Mouse (Mus musculus) embryonic fibroblast, embryonic 13.5 days (primary cell): ENCODE data around the gene Zkscan6. TPM values are rescaled to one million over a fixed set of nuclear protein-coding genes. Genes with fewer than 3 reads are reported as not detected.
A peak's percentile ranks its signal among the peaks of the same experiment; 100 is the strongest.

Source experiments
- H3K27ac ChIP-seq: 2 replicates; pipeline ENCODE4 v1.5.1; 2012; ENCODE audit warnings: low read length, control low read depth, inconsistent platforms; ENCODE audit not compliant: insufficient read depth
- H3K4me1 ChIP-seq: 2 replicates; pipeline ENCODE4 v1.6.1; 2011; ENCODE audit warnings: low read length; ENCODE audit not compliant: control insufficient read depth, insufficient read depth
- H3K4me3 ChIP-seq: 2 replicates; pipeline ENCODE4 v1.5.1; 2011; ENCODE audit warnings: mild to moderate bottlenecking, control low read depth, low read length; ENCODE audit not compliant: insufficient read depth
- CTCF ChIP-seq: IDR thresholded peaks from 2 replicates; pipeline ENCODE4 v1.5.1; 2011; ENCODE audit warnings: mild to moderate bottlenecking, control low read depth, low read length, moderate library complexity, borderline replicate concordance; ENCODE audit not compliant: insufficient read depth
- POLR2A ChIP-seq: IDR thresholded peaks from 2 replicates; pipeline ENCODE4 v1.6.1; 2011; ENCODE audit warnings: low read depth, mild to moderate bottlenecking, control low read depth, low read length, moderate library complexity
- polyA plus RNA-seq: library from polyadenylated mRNA; stranded (reverse); fragments of >200 nt; gene quantifications from 2 replicates; pipeline ENCODE4 v1.2.4, GENCODE M21; 2011; ENCODE audit warnings: low read depth; ENCODE audit not compliant: missing spikeins, insufficient read length

The Zkscan6 gene
- polyA plus RNA-seq, 1 experiment = 9.1 TPM

- Histone ChIP-seq H3K27ac (no peak overlapping the region), H3K4me3 (peak overlapping the region; percentile 69), H3K4me1 (peaks cover 3% of the 10 kb centered on the region; the same call in 1 of the 2 replicates)
- TF ChIP-seq POLR2A = no peak
- no peak for TF ChIP-seq CTCF
Measured at GRCm38 (mm10) chr11:65807601-65808000, 626 bp downstream of the Zkscan6 start.

- no peak overlapping the region for H3K4me3 ChIP-seq
- no peak overlapping the region for H3K27ac ChIP-seq
- H3K4me1 ChIP-seq = peaks cover 3% of the 10 kb centered on the region; the same call in 1 of the 2 replicates
- TF ChIP-seq POLR2A = no peak
- TF ChIP-seq CTCF = no peak
Measured at GRCm38 (mm10) chr11:65812088-65812487, 5.1 kb downstream of the Zkscan6 start.

- Histone ChIP-seq H3K4me1 (peaks cover 6% of the 10 kb centered on the region), H3K27ac (no peak overlapping the region), H3K4me3 (no peak overlapping the region)
- TF ChIP-seq POLR2A = no peak
- TF ChIP-seq CTCF = no peak
Measured at GRCm38 (mm10) chr11:65814381-65814780, 7.4 kb downstream of the Zkscan6 start.

GRCm38 (mm10) chr11:65816237-65816636, 9.3 kb downstream of the Zkscan6 start:
- Histone ChIP-seq H3K4me3 (no peak overlapping the region), H3K4me1 (peaks cover 6% of the 10 kb centered on the region), H3K27ac (no peak overlapping the region)
- TF ChIP-seq POLR2A = no peak
- TF ChIP-seq CTCF = no peak

- no peak overlapping the region for H3K4me3 ChIP-seq
- TF ChIP-seq CTCF = no peak
- no peak for TF ChIP-seq POLR2A
- H3K27ac ChIP-seq = no peak overlapping the region
- H3K4me1 ChIP-seq = peaks cover 3% of the 10 kb centered on the region; the same call in 1 of the 2 replicates
Measured at GRCm38 (mm10) chr11:65818193-65818592, 11.2 kb downstream of the Zkscan6 start.

GRCm38 (mm10) chr11:65820280-65820679, 13.3 kb downstream of the Zkscan6 start:
- TF ChIP-seq CTCF (peak; percentile 5; the same call in 1 of the 2 replicates), POLR2A (no peak)
- peaks cover 3% of the 10 kb centered on the region; the same call in 1 of the 2 replicates for H3K4me1 ChIP-seq
- H3K27ac ChIP-seq = no peak overlapping the region
- no peak overlapping the region for H3K4me3 ChIP-seq

- TF ChIP-seq CTCF (peak; percentile 89; the same call in 1 of the 2 replicates), POLR2A (no peak)
- H3K4me3 ChIP-seq = no peak overlapping the region
Measured at GRCm38 (mm10) chr11:65820877-65821276, 13.9 kb downstream of the Zkscan6 start.

GRCm38 (mm10) chr11:65824556-65824955, 17.6 kb downstream of the Zkscan6 start:
- H3K4me3 ChIP-seq = no peak overlapping the region
- TF ChIP-seq CTCF (no peak), POLR2A (no peak)
- no peaks in the 10 kb centered on the region for H3K4me1 ChIP-seq
- H3K27ac ChIP-seq = no peak overlapping the region

More at GRCm38 (mm10) chr11:65820877-65821276, 13.9 kb downstream of the Zkscan6 start:
- Histone ChIP-seq H3K4me1 (peaks cover 3% of the 10 kb centered on the region; the same call in 1 of the 2 replicates), H3K27ac (no peak overlapping the region)

GRCm38 (mm10) chr11:65838999-65839398, 32.0 kb downstream of the Zkscan6 start:
- H3K4me3 ChIP-seq = no peak overlapping the region
- H3K27ac ChIP-seq = no peak overlapping the region
- no peaks in the 10 kb centered on the region for H3K4me1 ChIP-seq
- no peak for TF ChIP-seq CTCF
- TF ChIP-seq POLR2A = no peak

GRCm38 (mm10) chr11:65846446-65846845, 39.5 kb downstream of the Zkscan6 start:
- TF ChIP-seq POLR2A (no peak), CTCF (no peak)
- Histone ChIP-seq H3K4me3 (no peak overlapping the region), H3K4me1 (no peaks in the 10 kb centered on the region), H3K27ac (no peak overlapping the region)
